Mouse (Mus musculus): ENCODE measurements at regions not wholly inside any gene's neighbourhood (a gene's known extent, or its start where the extent isn't known, plus 50 kb on each side); places are given as distances from the start of the nearest gene placed in this dataset.

DNA sequence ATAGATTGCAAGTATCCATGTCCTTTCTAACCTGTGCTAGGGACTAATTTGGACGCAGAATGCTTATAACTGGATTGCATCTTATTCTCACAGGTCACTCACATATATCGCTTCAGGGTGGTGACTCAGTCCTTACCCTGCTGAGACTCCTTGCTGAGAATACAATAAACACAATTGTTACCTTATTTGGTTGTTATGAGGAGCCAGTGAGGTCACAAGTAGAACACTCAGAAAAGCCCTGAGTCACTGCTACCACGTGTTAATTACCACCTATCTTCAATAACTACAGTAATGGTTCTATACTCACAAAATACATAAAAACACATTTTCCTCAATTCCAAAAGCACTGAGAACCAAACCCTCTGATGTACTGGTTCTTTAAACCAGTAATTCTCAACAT is 479.8 kb upstream of the Fat1 start:
- Histone ChIP-seq H3K27ac (no peak overlapping the region), H3K9ac (no peak overlapping the region)
- 79% methylated on average over 3 of the region's 3 CpGs for WGBS

DNA sequence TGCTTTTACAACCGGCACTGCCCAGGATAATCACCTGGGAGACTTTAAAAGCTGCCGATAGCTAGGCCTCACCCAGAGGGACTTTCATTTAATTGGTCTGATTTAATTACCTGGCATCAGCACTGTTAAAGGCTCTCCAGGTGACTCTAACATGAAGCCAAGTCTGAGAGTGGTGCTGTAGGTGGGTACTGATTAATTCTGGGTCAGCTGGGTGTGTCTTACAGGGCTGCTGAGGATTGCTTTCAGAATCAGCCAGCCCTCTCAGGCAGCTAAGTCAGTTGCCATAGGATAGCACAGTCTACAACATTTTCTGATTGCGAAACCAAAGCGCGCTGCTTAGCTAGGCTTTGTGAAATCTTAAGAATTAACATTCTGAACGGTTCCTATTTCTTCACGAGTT is 478.9 kb upstream of the Fat1 start:
- H3K4me2 ChIP-seq (replicated peaks) = no peak overlapping the region
- DNase-seq (ENCODE audit: low spot score) = no peak
- 93% methylated on average over 7 of the region's 7 CpGs for WGBS

More for the DNA sequence above, 479.8 kb upstream of the Fat1 start:
- Histone ChIP-seq H3K4me3 (replicated peaks; ENCODE audit: low read length) (no peak overlapping the region), H3K4me2 (replicated peaks) (no peak overlapping the region), H3K27me3 (ENCODE audit: control insufficient read depth, insufficient read depth, low read length) (no peaks in the 10 kb centered on the region), H3K4me1 (replicated peaks; ENCODE audit: control insufficient read depth, insufficient read depth, low read length) (no peaks in the 10 kb centered on the region), H3K36me3 (replicated peaks; ENCODE audit: control insufficient read depth, insufficient read depth) (no peaks in the 10 kb centered on the region), H3K9me3 (ENCODE audit: control insufficient read depth, low read length) (no peaks in the 10 kb centered on the region)
- DNase-seq (ENCODE audit: low spot score) = no peak
- ATAC-seq (ENCODE audit: low FRiP score) = no peak

DNA sequence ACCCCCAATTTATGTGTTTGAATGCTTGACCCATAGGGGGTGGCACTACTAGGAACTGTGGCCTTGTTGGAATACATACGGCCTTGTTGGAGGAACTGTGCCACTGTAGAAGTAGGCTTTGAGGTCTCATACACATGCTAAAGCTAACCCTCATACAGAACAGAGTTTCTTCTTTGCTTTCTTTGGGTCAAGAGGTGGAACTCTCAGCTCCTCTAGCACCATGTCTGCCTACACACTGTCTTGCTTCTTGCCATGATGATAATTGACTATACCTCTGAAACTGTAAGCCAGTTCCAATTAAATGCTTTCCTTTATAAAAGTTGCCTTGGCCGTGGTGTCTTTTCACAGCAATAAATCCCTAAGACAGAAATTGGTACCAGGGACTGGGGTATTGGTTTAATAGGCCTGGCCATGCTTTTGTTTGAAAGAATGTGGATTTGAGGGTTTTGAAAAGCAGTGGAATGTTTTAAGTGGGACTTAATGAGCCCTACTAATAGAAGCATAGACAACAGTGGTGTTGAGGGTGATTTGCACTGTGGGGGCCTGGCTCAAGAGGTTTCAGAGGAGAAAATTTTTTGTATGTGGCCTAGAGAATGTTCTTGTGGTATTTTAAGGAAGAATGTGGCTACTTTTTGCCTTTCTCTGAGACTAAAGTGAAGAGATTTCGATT is 468.7 kb upstream of the Fat1 start:
- no peaks in the 10 kb centered on the region for H3K27me3 ChIP-seq (ENCODE audit: control insufficient read depth, insufficient read depth, low read length)
- DNase-seq (ENCODE audit: low spot score) = no peak
- 54% methylated on average over 3 of the region's 3 CpGs for WGBS

More for the DNA sequence above, 478.9 kb upstream of the Fat1 start:
- Histone ChIP-seq H3K4me1 (replicated peaks; ENCODE audit: control insufficient read depth, insufficient read depth, low read length) (no peaks in the 10 kb centered on the region), H3K36me3 (replicated peaks; ENCODE audit: control insufficient read depth, insufficient read depth) (no peaks in the 10 kb centered on the region), H3K9me3 (ENCODE audit: control insufficient read depth, low read length) (no peaks in the 10 kb centered on the region), H3K4me3 (replicated peaks; ENCODE audit: low read length) (no peak overlapping the region), H3K9ac (no peak overlapping the region), H3K27me3 (ENCODE audit: control insufficient read depth, insufficient read depth, low read length) (no peaks in the 10 kb centered on the region), H3K27ac (no peak overlapping the region)
- no peak for ATAC-seq (ENCODE audit: low FRiP score)

DNA sequence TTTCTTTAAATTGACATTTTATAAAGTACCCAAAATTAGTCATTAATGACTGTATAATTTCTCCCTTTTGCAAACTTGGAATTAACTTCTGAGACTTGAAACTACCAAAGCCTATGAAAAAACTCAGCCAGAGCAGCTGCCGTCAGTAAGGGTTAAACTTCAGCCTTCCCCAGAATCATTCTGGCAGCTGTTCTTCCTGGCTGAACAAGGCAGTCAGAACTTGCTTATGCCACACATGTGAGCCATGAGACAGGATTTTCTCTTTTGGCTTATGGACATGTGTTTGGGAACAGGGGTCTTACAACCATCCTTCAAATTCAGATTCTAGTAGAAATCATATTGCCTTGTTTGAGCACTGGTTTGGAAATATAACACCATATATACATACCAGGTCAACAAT is 422.4 kb upstream of the Fat1 start:
- Histone ChIP-seq H3K9me3 (ENCODE audit: control insufficient read depth, low read length) (no peaks in the 10 kb centered on the region), H3K4me1 (replicated peaks; ENCODE audit: control insufficient read depth, insufficient read depth, low read length) (no peaks in the 10 kb centered on the region), H3K9ac (no peak overlapping the region), H3K27me3 (ENCODE audit: control insufficient read depth, insufficient read depth, low read length) (no peaks in the 10 kb centered on the region), H3K4me3 (replicated peaks; ENCODE audit: low read length) (no peak overlapping the region), H3K4me2 (replicated peaks) (no peak overlapping the region), H3K27ac (no peak overlapping the region), H3K36me3 (replicated peaks; ENCODE audit: control insufficient read depth, insufficient read depth) (no peaks in the 10 kb centered on the region)
- 96% methylated on average over 1 of the region's 1 CpGs for WGBS
- DNase-seq (ENCODE audit: low spot score) (no peak), ATAC-seq (ENCODE audit: low FRiP score) (no peak)

More for the DNA sequence above, 468.7 kb upstream of the Fat1 start:
- Histone ChIP-seq H3K4me2 (replicated peaks) (no peak overlapping the region), H3K9ac (no peak overlapping the region), H3K4me3 (replicated peaks; ENCODE audit: low read length) (no peak overlapping the region), H3K36me3 (replicated peaks; ENCODE audit: control insufficient read depth, insufficient read depth) (no peaks in the 10 kb centered on the region), H3K27ac (no peak overlapping the region), H3K9me3 (ENCODE audit: control insufficient read depth, low read length) (no peaks in the 10 kb centered on the region; the same call in 1 of the 2 replicates), H3K4me1 (replicated peaks; ENCODE audit: control insufficient read depth, insufficient read depth, low read length) (no peaks in the 10 kb centered on the region)
- ATAC-seq (ENCODE audit: low FRiP score) = no peak

DNA sequence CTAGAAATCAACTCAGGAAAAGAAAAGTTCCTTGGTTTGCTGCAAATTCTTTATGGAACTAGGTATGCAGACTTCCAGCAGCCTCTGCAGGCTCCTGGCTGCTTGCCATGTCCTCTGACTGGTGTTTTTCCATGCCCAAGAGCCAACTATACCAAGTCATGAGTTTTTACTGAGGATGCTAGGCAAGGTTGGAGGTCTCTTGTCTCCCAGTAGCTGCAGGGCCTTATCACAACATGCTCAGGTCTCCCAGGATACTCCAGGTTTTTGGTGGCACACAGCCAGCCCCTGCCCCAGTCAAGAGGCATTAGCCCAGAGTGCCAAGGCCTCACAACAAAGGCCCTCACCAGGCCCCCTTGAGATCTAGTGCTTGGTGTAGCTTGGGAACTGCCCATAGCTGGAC is 409.3 kb upstream of the Fat1 start:
- H3K27ac ChIP-seq = no peak overlapping the region
- H3K9ac ChIP-seq = no peak overlapping the region
- H3K9me3 ChIP-seq (ENCODE audit: control insufficient read depth, low read length) = no peaks in the 10 kb centered on the region
- H3K36me3 ChIP-seq (replicated peaks; ENCODE audit: control insufficient read depth, insufficient read depth) = no peaks in the 10 kb centered on the region
- no peak overlapping the region for H3K4me3 ChIP-seq (replicated peaks; ENCODE audit: low read length)
- ATAC-seq (ENCODE audit: low FRiP score) (no peak), DNase-seq (ENCODE audit: low spot score) (no peak)
- no peak overlapping the region for H3K4me2 ChIP-seq (replicated peaks)
- H3K4me1 ChIP-seq (replicated peaks; ENCODE audit: control insufficient read depth, insufficient read depth, low read length) = no peaks in the 10 kb centered on the region
- H3K27me3 ChIP-seq (ENCODE audit: control insufficient read depth, insufficient read depth, low read length) = no peaks in the 10 kb centered on the region

DNA sequence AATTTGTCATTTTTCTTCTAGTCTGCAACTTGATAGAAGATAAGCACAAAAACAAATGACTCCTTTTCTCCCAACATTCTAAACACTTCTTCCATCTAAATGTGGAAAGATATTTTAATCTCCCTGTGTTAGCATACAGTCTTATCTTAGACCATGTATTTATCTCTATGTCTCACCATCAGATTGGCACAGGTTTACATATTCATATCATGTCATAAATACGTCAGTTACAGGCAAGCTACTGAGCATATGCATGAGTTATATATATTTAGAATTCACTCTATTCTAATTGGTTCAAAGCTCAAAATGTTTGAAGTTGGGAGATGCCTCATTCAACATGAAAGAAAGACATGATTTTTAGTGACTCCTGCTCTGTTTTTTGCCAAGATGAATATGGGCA is 405.6 kb upstream of the Fat1 start:
- Histone ChIP-seq H3K9ac (no peak overlapping the region), H3K27me3 (ENCODE audit: control insufficient read depth, insufficient read depth, low read length) (no peaks in the 10 kb centered on the region), H3K36me3 (replicated peaks; ENCODE audit: control insufficient read depth, insufficient read depth) (no peaks in the 10 kb centered on the region), H3K4me3 (replicated peaks; ENCODE audit: low read length) (no peak overlapping the region), H3K4me1 (replicated peaks; ENCODE audit: control insufficient read depth, insufficient read depth, low read length) (no peaks in the 10 kb centered on the region), H3K9me3 (ENCODE audit: control insufficient read depth, low read length) (no peaks in the 10 kb centered on the region), H3K27ac (no peak overlapping the region), H3K4me2 (replicated peaks) (no peak overlapping the region)
- no peak for DNase-seq (ENCODE audit: low spot score)
- WGBS = 70% methylated on average over 1 of the region's 1 CpGs
- no peak for ATAC-seq (ENCODE audit: low FRiP score)

DNA sequence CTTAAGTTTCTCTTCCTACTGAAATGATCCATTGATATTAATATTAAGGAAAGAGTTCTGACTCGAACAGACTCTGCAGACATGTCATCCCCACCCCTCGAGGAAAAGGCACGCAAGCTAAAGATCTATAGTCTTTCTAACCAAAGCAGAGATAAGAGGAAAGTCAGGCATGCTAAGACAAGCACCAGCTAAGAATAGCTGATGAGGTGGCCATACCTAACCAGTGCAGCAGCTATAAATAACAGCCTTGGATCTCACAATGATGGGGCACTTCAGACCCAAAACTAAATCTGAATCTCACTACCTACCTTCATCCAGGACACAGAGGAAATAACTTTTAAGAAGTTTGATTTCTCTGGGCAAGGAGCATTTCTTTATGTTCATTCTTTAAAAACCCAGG is 386.4 kb upstream of the Fat1 start:
- DNase-seq (ENCODE audit: low spot score) (no peak), ATAC-seq (ENCODE audit: low FRiP score) (no peak)
- no peaks in the 10 kb centered on the region for H3K4me1 ChIP-seq (replicated peaks; ENCODE audit: control insufficient read depth, insufficient read depth, low read length)
- no peaks in the 10 kb centered on the region for H3K9me3 ChIP-seq (ENCODE audit: control insufficient read depth, low read length)
- H3K9ac ChIP-seq = no peak overlapping the region
- H3K4me2 ChIP-seq (replicated peaks) = no peak overlapping the region
- H3K27me3 ChIP-seq (ENCODE audit: control insufficient read depth, insufficient read depth, low read length) = no peaks in the 10 kb centered on the region
- H3K4me3 ChIP-seq (replicated peaks; ENCODE audit: low read length) = no peak overlapping the region
- 95% methylated on average over 3 of the region's 3 CpGs for WGBS
- no peak overlapping the region for H3K27ac ChIP-seq
- H3K36me3 ChIP-seq (replicated peaks; ENCODE audit: control insufficient read depth, insufficient read depth) = no peaks in the 10 kb centered on the region

DNA sequence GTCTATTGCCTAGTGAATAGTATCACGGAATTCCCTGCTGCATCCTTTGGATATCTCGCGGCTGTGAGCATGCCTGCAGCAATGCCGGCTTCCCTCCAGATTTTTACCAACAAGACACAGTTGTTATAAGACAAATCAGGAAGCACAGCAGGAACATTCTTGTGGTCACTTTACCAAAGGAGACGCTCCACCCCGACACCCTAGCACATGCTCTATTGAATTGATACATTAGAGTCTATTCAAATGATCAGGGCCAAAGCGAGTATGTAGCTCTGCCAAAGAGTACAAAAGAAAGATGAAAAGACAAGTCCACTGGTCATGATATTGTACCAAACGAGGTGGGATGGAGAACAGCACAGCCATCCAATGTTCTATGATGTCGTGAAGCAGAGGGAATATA is 376.1 kb upstream of the Fat1 start:
- 58% methylated on average over 9 of the region's 9 CpGs for WGBS
- ATAC-seq (ENCODE audit: low FRiP score) (no peak), DNase-seq (ENCODE audit: low spot score) (no peak)
- Histone ChIP-seq H3K27ac (no peak overlapping the region), H3K36me3 (replicated peaks; ENCODE audit: control insufficient read depth, insufficient read depth) (no peaks in the 10 kb centered on the region), H3K4me3 (replicated peaks; ENCODE audit: low read length) (no peak overlapping the region), H3K27me3 (ENCODE audit: control insufficient read depth, insufficient read depth, low read length) (no peaks in the 10 kb centered on the region), H3K9ac (no peak overlapping the region), H3K9me3 (ENCODE audit: control insufficient read depth, low read length) (0 out of 2 replicates have a peak, but pooled peaks cover 4% of the 10 kb centered on the region), H3K4me2 (replicated peaks) (no peak overlapping the region), H3K4me1 (replicated peaks; ENCODE audit: control insufficient read depth, insufficient read depth, low read length) (no peaks in the 10 kb centered on the region)

DNA sequence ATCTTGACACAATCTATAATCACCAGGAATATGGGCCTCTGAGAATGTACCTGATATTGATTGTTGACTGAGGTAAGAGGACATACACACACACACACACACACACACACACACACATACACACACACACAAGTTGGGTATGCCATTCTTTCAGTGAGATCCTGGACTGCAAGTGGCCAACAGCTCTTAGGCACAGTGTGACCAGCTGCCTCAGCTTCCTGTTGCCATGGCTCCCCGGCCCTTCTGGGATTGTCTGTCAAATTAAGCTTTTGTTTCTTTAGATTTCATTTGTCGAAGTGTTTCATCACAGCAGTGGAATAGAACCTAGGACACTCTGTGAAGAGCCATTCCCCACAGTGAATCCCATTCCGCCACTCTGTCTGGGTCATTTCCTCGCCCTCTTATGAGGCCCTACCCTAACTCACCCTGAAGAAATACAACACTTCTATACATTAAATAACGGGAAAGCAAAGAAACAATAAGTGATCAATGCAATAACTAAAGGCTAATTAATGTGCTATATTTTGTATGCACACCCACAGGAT is 358.9 kb upstream of the Fat1 start:
- Histone ChIP-seq H3K27ac (no peak overlapping the region), H3K4me2 (replicated peaks) (no peak overlapping the region), H3K9ac (no peak overlapping the region), H3K4me1 (replicated peaks; ENCODE audit: control insufficient read depth, insufficient read depth, low read length) (0 out of 2 replicates have a peak, but pooled peaks cover 3% of the 10 kb centered on the region), H3K4me3 (replicated peaks; ENCODE audit: low read length) (no peak overlapping the region), H3K36me3 (replicated peaks; ENCODE audit: control insufficient read depth, insufficient read depth) (no peaks in the 10 kb centered on the region), H3K27me3 (ENCODE audit: control insufficient read depth, insufficient read depth, low read length) (no peaks in the 10 kb centered on the region), H3K9me3 (ENCODE audit: control insufficient read depth, low read length) (no peaks in the 10 kb centered on the region)
- WGBS = 33% methylated on average over 5 of the region's 5 CpGs
- ATAC-seq (ENCODE audit: low FRiP score) (peak; percentile 69; the same call in 1 of the 2 replicates), DNase-seq (ENCODE audit: low spot score) (no peak)

DNA sequence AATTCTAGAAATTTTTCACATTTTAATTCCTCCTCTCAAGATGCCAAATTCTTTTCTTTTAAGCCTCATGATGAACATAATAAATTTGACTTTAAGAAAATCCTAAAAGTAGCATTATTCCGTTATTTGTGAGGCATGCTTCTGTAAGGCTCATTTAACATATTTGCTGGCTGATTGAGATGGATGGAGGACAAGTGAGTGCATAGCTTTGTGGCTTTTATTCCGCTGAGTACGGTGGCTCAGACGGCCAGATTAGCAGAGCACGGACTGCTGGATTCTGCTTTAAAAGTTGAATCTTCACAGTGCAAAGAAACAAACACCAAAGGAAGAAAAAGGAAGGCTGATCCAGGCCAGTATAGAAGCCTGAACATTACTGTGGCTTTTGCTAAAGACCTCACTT is 358.3 kb upstream of the Fat1 start:
- Histone ChIP-seq H3K9me3 (ENCODE audit: control insufficient read depth, low read length) (no peaks in the 10 kb centered on the region), H3K27ac (no peak overlapping the region), H3K27me3 (ENCODE audit: control insufficient read depth, insufficient read depth, low read length) (no peaks in the 10 kb centered on the region), H3K4me2 (replicated peaks) (no peak overlapping the region), H3K36me3 (replicated peaks; ENCODE audit: control insufficient read depth, insufficient read depth) (no peaks in the 10 kb centered on the region), H3K4me1 (replicated peaks; ENCODE audit: control insufficient read depth, insufficient read depth, low read length) (0 out of 2 replicates have a peak, but pooled peaks cover 3% of the 10 kb centered on the region), H3K9ac (no peak overlapping the region), H3K4me3 (replicated peaks; ENCODE audit: low read length) (no peak overlapping the region)
- WGBS = 40% methylated on average over 5 of the region's 5 CpGs
- DNase-seq (ENCODE audit: low spot score) = peak; percentile 38
- no peak for ATAC-seq (ENCODE audit: low FRiP score)

Data from hindbrain, embryonic 14.5 days (tissue).